7 mouse cellular contexts compared by ENCODE assay signal in genomic region chr8:104250439-104251367, GRCm38 (mm10). TPM values are rescaled to one million over a fixed set of nuclear protein-coding genes. Genes with fewer than 3 reads are reported as not detected.
A peak's percentile ranks its signal among the peaks of the same experiment; 100 is the strongest.
DNase-seq lines count a peak whose midpoint lies in the region; ATAC-seq and TF ChIP-seq lines count a peak whose summit lies in the region.

Gene Cklf (plus strand): TSS chr8:104250861.

- peak within 1 kb of the TSS; percentile 70 for H3K9ac ChIP-seq in intestine, embryonic 15.5 days
- peak within 1 kb of the TSS; percentile 69 for H3K9ac ChIP-seq in midbrain, embryonic 12.5 days (replicated peaks)

- intact Hi-C loops in gastrocnemius, postnatal 36 days (cut with DNase I) = loop anchor here (1.0 to 5.0 kb wide), 2 partner anchors 90 to 187 kb away; no protein-coding TSS in a partner anchor
- intact Hi-C loops in left cerebral cortex, postnatal 4 days (cut with DNase I) = no loop called here

- H3K4me3 ChIP-seq in intestine, embryonic 15.5 days (replicated peaks) = peak within 1 kb of the TSS; percentile 60
- H3K4me3 ChIP-seq in midbrain, embryonic 12.5 days = peak within 1 kb of the TSS; percentile 68
- peak within 1 kb of the TSS; percentile 93 for H3K4me3 ChIP-seq in small intestine, adult 2 months (ENCODE audit: low read depth, low read length)

- peak within 1 kb of the TSS; percentile 89 for H3K27ac ChIP-seq in intestine, embryonic 15.5 days
- H3K27ac ChIP-seq in midbrain, embryonic 12.5 days (replicated peaks) = peak within 1 kb of the TSS; percentile 68
- H3K27ac ChIP-seq in small intestine, adult 2 months (ENCODE audit: insufficient read depth, low read depth, low read length) = peak within 1 kb of the TSS; percentile 69

- ATAC-seq in intestine, embryonic 15.5 days = peak; percentile 90
- ATAC-seq in midbrain, embryonic 12.5 days (ENCODE audit: low FRiP score, low read depth) = peak; percentile 89

- peaks cover 12% of the 10 kb centered on the region for H3K4me1 ChIP-seq in intestine, embryonic 15.5 days (replicated peaks)
- peaks cover 22% of the 10 kb centered on the region for H3K4me1 ChIP-seq in midbrain, embryonic 12.5 days
- peaks cover 2% of the 10 kb centered on the region for H3K4me1 ChIP-seq in small intestine, adult 2 months (ENCODE audit: control insufficient read depth, insufficient read depth, insufficient read length, low read length)

- peak; percentile 63 for TF ChIP-seq POLR2A in small intestine, adult 2 months (IDR thresholded peaks at IDR 0.05; ENCODE audit: low read depth, low read length)

- WGBS in intestine, embryonic 15.5 days = 3% methylated on average over 41 of the region's 41 CpGs
- WGBS in midbrain, embryonic 12.5 days = 4% methylated on average over 41 of the region's 41 CpGs
- 3% methylated on average over 41 of the region's 41 CpGs for WGBS in small intestine, adult 2 months

- H3K36me3 ChIP-seq in intestine, embryonic 15.5 days = no peaks in the 10 kb centered on the region
- H3K36me3 ChIP-seq in midbrain, embryonic 12.5 days = no peaks in the 10 kb centered on the region
- H3K36me3 ChIP-seq in small intestine, adult 2 months (ENCODE audit: control insufficient read depth, insufficient read depth, low read length) = no peaks in the 10 kb centered on the region

- peak; percentile 42; the same call in 1 of the 2 replicates for TF ChIP-seq CTCF in small intestine, adult 2 months (IDR thresholded peaks at IDR 0.05; ENCODE audit: extremely low read depth, insufficient read length, insufficient replicate concordance, low read depth, low read length)

- H3K4me2 ChIP-seq in intestine, embryonic 15.5 days (replicated peaks) = peak within 1 kb of the TSS; percentile 75
- peak within 1 kb of the TSS; percentile 74 for H3K4me2 ChIP-seq in midbrain, embryonic 12.5 days (replicated peaks)

- no peaks in the 10 kb centered on the region for H3K9me3 ChIP-seq in intestine, embryonic 15.5 days
- no peaks in the 10 kb centered on the region for H3K9me3 ChIP-seq in midbrain, embryonic 12.5 days

- H3K27me3 ChIP-seq in intestine, embryonic 15.5 days (replicated peaks) = no peaks in the 10 kb centered on the region
- no peaks in the 10 kb centered on the region for H3K27me3 ChIP-seq in midbrain, embryonic 12.5 days
- H3K27me3 ChIP-seq in small intestine, adult 2 months (ENCODE audit: control insufficient read depth, insufficient read depth, low read length) = no peaks in the 10 kb centered on the region

- peak; percentile 92 for DNase-seq in adrenal gland, adult 2 months
- DNase-seq in embryo, embryonic 11 days = peak; percentile 95
- DNase-seq in gastrocnemius, postnatal 36 days = peak; percentile 79 to 82
- peak; percentile 87 for DNase-seq in left cerebral cortex, postnatal 4 days

RNA-seq across cellular contexts. Expression of gene Cklf, which starts in this region (rescaled TPM):
- total RNA-seq in adrenal gland, adult 2 months (2021) = 10 to 100 TPM; 49.2 to 99.6 TPM
- polyA plus RNA-seq in adrenal gland, adult 2 months (2012; rRNA removed) = 14.1 and 15.4 TPM in 2 replicates
- 1 to 10 TPM; 1.3 to 2.7 TPM for total RNA-seq in gastrocnemius, postnatal 36 days (2021)
- polyA plus RNA-seq in intestine, embryonic 15.5 days (2015; fragmentation: Nextera tagmentation; extraction: Ambion mirVana) = 37.2 and 41.4 TPM in 2 replicates
- 10 to 100 TPM; 20.6 to 27.9 TPM for total RNA-seq in left cerebral cortex, postnatal 4 days (2021)
- polyA plus RNA-seq in midbrain, embryonic 12.5 days (2016; fragmentation: Nextera tagmentation; extraction: Ambion mirVana) = 35.4 and 37.7 TPM in 2 replicates
- 0.94 and 1.0 TPM in 2 replicates for polyA plus RNA-seq in small intestine, adult 2 months (2012; rRNA removed)

Comparison
In these comparisons a context has a peak if more than half of its experiments do, and no peak if none do; other contexts are left out.
1. Peak in every context shown above with its lines: DNase-seq, ATAC-seq, H3K4me3 ChIP-seq and H3K27ac ChIP-seq.
2. RNA of gene Cklf (total RNA-seq): 49.2 to 99.6 TPM in adrenal gland, adult 2 months and 20.6 to 27.9 TPM in left cerebral cortex, postnatal 4 days; 1.3 to 2.7 TPM in gastrocnemius, postnatal 36 days; every median in the first group is over 4 times any median in the second.